Mouse (Mus musculus) urinary bladder, adult 18-20 months (tissue): Measurements from ENCODE around the gene 2700049A03Rik.
"Not testable (repeated sequence)": the region's sequence is repeated elsewhere in the genome, so short reads cannot be mapped to it uniquely, and the experiment has no call there.

Source experiments
- DNase-seq, 2 experiments: peaks; one replicate each; pipeline ENCODE4 v3.0.0; 2022; ENCODE audit warnings: low spot score in 2 of 2, mixed read lengths in 2 of 2

Gene 2700049A03Rik

DNA sequence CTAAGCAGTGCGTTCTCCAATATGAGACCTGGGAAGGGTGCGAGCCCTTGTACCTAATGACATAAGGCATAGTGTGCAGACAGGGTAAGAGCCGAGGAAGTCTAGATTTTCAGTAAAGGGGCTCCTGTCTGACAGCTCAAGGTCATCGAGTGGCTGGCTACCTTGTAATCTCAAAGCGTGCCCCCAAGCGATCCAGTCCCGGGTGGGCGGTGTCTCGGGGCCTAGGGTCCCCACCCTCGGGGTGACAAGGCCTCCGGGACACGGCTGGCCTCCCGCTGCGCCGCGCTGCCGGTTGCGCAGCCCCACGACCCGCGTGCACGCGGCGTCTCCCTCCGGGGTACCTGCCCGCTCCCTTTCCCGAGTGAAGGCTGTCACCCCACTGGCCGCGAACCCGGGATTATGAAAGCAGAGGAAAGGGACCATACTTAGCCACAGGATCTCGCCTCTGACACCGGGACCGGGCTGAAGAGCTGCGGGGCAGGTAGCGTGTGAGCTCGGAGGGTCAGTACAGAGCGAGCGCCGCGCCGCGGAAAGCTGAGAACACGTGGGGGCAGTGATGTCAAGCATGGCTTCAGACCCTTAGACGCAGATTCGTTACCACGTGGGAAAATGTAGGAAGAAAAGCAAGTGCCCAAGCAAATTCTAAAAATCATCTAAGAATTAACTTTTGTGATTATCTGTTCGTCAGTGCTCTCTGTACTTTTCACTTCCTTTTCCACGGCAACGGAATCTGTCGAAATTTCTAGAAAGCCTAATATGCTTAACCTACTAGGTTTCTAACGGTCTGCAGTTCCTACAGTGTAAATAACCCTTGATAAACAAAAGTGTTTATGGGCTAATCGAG is at the start of gene 2700049A03Rik, which contains the start of gene Timm9:
TSS of gene 2700049A03Rik (plus strand) at position 719 of the 844 bp plus-strand sequence.
TSS of gene Timm9 (minus strand) at position 555 of the 844 bp plus-strand sequence.
- DNase-seq: peak; percentile 65 to 67

DNA sequence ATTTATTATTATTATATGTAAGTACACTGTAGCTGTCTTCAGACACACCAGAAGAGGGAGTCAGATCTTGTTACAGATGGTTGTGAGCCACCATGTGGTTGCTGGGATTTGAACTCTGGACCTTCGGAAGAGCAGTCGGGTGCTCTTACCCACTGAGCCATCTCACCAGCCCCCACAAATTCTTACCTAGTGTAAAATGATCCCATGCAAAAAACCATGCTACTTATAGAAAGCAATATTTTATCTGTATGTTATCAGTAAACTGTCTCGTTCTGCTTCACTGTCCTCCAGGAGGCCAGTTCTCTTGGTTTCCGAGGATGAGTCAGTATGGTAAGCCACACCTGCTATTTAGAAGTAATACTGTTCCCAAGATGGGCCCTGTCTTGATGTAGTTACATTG is 32.4 kb upstream of the 2700049A03Rik start:
- DNase-seq: not testable (repeated sequence)

- DNase-seq: no peak
These were observed 29.4 kb upstream of the 2700049A03Rik start for GRCm38 (mm10) chr12:71107216-71107771.

DNA sequence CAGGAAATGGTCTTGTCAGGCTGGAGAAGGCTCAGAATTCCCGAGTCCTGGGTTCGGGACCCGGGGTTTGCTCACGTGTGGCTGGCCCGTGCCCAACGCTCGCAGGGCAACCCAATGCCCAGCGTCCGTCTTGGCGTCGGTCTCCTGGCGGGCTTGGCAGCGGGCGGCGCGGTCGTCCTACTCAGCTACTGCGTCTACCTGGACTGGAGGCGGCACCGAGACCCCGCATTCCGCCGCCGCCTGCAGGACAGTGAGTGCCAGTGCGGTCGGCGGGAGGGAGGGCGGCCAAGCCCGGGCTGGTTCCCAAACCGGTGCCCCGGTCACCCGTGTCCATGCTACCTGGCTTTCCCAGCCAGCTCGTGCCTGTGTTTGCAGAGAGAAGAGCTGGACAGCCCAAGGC is 25.3 kb upstream of the 2700049A03Rik start, which contains the start of gene Tomm20l:
TSS of gene Tomm20l (plus strand) at position 98 of the 400 bp plus-strand sequence.
- peak; percentile 6 to 35 for DNase-seq

DNA sequence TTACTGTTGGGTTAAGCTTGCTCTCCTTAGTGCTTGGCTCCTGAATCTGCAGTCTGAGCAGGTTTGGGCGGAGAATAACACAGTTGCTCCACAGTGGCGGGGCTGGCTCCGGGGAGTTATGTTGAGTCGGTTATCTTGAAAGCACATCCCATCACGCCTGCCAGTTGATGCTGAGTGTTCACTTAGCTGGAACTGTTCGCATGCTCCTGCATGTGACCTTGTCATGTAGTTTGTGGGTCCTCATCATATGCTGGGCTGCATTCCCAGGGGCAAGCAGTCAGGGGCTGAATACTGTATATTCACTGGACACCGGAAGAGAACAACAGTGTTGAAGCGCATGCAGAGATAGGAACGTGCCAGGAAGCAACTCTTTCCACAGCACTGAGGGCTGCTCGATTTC is 23.6 kb upstream of the 2700049A03Rik start:
- DNase-seq: no peak

- no peak for DNase-seq
These were observed 22.9 kb upstream of the 2700049A03Rik start for GRCm38 (mm10) chr12:71113675-71114288.

GRCm38 (mm10) chr12:71116411-71116810 is 20.2 kb upstream of the 2700049A03Rik start:
- no peak for DNase-seq

GRCm38 (mm10) chr12:71122731-71123130 is 13.9 kb upstream of the 2700049A03Rik start:
- DNase-seq: no peak

DNA sequence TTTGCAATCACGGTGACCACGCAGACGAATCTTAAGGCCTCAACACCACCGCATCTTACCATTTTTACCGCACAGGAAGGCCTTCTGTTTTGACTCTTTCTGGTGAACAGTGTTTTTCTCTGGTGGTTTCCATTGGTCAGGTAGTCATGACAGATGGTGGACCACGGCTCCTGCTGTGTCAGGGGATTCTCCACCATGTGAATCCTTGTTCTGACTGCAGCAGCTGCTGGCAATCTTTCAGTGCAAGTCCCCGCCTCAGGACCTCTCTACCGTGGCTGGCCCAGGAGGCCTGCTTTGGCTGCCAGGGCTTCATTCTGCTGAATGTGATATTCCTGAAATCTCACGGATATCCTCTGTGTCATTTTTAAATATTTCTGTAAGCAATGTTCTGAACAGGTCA is 13.4 kb upstream of the 2700049A03Rik start:
- no peak for DNase-seq

DNA sequence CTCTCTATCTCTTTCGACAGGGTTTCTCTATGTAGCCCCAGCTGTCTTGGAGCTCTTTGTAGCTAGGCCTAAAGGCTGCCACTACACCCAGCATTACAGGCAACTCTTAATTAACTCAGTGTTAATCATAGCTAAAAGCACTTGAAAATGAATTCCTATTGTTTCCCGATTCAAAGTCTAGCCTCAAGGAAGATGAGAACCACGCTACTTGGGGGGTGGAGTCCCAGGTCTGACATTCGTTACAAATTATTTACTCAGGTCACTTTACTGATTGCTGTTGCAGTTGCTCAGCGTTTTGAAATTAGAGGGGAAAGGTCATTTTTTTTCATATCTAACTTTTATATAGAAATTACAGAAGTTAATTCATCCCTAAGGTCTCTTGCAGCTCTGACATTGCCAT is 1.1 kb upstream of the 2700049A03Rik start:
- DNase-seq: no peak

GRCm38 (mm10) chr12:71136974-71137491 is 385 bp downstream of the 2700049A03Rik start:
- peak; percentile 57 to 58 for DNase-seq

- DNase-seq: no peak
These were observed 1.0 kb downstream of the 2700049A03Rik start for GRCm38 (mm10) chr12:71137686-71138085.

- no peak for DNase-seq
These were observed 2.7 kb downstream of the 2700049A03Rik start for GRCm38 (mm10) chr12:71139258-71139828.

DNA sequence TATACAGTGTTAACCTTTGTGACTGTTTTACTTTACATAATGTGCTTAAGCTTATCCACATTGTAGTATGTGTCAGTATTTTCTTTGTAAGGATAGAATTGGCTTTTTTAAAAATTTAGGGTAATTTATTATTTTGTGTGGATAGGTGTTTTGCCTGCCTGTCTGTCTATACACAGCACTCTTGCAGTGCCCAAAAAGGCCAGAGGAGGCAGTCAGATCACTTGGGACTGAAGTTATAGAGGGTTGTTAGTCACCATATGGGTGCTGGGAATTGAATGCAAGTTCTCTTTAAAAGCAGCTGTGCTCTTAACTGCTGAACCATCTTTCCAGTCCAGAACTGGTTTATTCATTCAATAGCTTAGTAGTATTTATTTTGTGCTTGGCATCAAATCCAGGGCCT is 4.5 kb downstream of the 2700049A03Rik start:
- no peak for DNase-seq

GRCm38 (mm10) chr12:71147641-71148040 is 11.0 kb downstream of the 2700049A03Rik start:
- DNase-seq: no peak

DNA sequence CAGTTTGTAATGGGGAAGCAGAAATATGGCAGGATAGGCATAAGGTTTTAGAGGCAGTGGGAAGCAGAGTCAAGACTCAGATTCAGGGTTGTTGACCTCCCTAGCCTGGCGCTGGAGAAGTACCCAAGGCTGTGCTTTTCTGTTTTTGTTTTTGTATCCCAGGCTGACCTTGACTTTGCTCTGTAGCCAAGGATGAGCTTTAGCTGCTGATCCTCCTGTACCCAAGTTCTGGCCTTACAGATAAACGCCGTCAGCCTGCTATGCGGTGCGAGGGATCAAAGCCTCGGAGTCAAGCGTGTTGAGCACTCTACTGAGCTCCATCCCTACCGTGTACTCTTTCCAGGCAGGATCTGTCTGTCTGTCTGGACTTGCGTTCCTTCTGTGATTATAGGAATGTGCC is 12.2 kb downstream of the 2700049A03Rik start:
- DNase-seq: no peak

DNA sequence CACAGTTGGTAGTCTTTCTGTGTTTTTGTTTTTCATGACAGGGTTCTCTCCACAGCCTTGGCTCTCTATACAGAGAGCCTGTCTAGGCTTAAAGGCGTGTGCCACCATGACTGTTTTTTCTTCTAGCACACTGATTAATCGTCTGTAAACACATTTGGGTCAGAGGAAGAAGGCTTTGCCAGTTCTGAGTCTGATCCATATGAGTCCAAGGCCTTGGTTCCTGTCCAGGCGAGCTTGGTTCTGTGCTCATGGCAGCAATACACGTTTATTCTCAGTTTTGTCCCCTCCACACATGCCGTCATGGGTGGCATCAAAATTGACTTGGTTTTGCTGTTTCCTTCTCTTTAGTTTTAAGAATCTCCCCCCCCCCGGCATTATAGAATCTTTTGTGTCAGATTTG is 12.8 kb downstream of the 2700049A03Rik start:
- no peak for DNase-seq

DNA sequence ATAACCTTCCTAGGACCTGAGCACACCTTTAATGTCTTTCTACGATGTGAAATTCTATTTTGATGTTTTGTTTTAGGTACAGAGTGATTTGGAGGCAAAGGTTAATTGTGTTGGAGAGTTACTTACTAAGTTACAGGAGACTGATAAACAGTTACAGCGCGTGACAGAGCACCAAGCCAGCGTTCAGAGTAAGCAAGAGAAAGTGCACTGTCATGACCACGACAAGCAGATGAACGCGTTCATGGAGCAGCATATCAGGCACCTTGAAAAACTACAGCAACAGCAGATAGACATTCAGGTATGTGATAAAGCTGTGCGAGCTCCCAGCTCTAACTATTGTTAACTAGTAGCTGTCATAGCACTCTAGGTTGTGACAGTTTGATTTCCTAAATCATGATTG is 13.5 kb downstream of the 2700049A03Rik start:
- DNase-seq: no peak

DNA sequence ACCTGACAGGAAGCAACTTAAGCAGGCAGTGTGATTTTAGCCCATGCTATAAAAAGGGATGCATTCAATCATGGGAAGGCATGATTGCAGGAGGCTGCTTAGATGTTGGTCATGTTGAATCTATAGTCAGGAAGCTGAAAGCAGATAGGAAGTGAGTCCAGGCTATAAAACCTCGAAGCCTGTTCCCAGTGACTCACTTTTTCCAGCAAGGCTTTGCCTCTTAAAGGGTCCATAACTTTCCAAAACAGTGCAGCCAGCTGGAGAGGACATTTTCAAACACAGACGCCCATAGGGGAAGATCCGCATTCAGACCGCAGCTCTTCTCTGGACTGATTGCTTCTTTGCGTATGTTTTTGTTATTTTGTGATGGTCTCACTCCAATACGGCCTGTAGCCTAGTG is 18.3 kb downstream of the 2700049A03Rik start:
- DNase-seq: no peak

DNA sequence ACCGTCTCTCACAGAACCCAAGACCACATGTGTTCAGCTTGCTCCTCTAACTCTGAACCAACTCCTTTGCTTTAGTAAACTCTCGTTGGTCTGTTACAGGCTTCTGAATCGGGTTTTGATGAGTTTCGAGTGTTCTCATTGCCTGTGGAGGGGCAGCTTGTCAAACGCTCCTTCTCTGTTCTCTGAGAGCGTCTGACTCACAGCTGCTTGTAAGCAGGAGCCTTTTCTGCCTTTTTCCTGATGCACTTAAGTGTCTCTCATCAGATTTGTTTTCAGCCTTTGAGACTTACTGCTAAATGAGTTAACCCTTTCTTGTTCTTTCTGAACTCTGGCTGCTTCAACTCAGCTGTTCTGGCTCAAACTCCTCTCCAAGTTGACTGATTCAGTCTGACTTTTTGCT is 21.3 kb downstream of the 2700049A03Rik start:
- DNase-seq: no peak

DNA sequence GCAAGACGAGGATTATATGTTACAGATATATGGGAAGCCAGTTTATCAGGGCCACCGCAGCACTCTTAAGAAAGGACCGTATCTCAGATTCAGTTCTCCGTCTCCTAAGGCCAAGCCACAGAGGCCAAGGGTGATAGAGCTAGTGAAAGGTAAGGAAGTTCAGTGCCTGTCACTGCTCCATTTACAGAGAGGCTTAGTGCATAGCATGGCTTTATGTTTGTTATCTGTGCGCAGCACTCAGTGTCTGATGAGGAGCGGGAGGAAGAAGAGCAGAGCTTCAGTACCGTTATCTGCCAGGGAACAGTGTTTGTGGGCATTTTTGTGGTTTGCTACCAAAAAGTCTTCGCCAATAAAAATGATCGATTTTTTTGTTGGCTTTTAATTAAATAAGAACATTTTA is 27.8 kb downstream of the 2700049A03Rik start:
- DNase-seq: no peak

DNA sequence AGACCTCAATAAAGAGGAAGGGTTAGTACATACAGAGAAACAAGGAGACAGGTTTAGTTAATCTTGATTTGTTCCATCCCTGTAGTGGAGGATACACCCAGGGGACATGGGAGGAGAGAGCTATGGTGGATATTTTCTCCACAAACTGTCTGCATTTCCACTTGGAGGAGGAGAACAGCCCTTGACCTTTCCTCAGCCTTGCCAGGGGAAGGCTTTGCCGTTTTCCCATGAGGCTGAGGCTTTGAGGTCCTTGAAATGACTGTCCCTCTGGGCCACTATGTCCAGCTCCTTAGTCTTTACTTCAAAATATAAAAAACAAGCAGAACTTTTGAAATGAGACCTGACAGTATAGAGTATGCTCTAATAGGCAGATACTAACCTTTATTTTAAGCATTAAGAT is 33.3 kb downstream of the 2700049A03Rik start:
- DNase-seq: no peak
